Mouse (Mus musculus) heart, embryonic 14.5 days (tissue): ENCODE measurements around the gene Tcf7l1. TPM values are rescaled to one million over a fixed set of nuclear protein-coding genes. Genes with fewer than 3 reads are reported as not detected.

Source experiments
- ATAC-seq: fragments of 200-750 bp; cut with Nextera tagmentation; 2 replicates; pipeline ENCODE4 v1.8.0; 2017; ENCODE audit warnings: low read depth, moderate TSS enrichment; ENCODE audit not compliant: insufficient number of reproducible peaks, insufficient read depth, low FRiP score
- H3K27ac ChIP-seq, 2 experiments: fragments of 200-500 bp in 1 of 2; fragments of 300-500 bp in 1 of 2; sonication (generic) in 1 of 2; replicated peaks in 1 of 2; 2 replicates each; pipeline ENCODE4 v1.5.1; 2012 to 2014; ENCODE audit warnings: low read depth in 2 of 2, low read length in 2 of 2, control low read depth in 1 of 2, mild to moderate bottlenecking in 1 of 2, mixed read lengths in 1 of 2; ENCODE audit not compliant: control insufficient read depth in 1 of 2, insufficient read depth in 1 of 2
- H3K27me3 ChIP-seq: fragments of 300-500 bp; sonication (generic); 2 replicates; pipeline ENCODE4 v1.6.1; 2014; ENCODE audit warnings: mild to moderate bottlenecking, low read length, control low read depth; ENCODE audit not compliant: control insufficient read depth, insufficient read depth
- H3K36me3 ChIP-seq: fragments of 300-500 bp; sonication (generic); 2 replicates; pipeline ENCODE4 v1.6.1; 2014; ENCODE audit warnings: mild to moderate bottlenecking, control low read depth, low read length, mixed read lengths; ENCODE audit not compliant: control insufficient read depth, insufficient read depth
- H3K4me1 ChIP-seq, 2 experiments: fragments of 200-500 bp in 1 of 2; fragments of 300-500 bp in 1 of 2; sonication (generic) in 1 of 2; 2 replicates each; pipeline ENCODE4 v1.6.1; 2012 to 2014; ENCODE audit warnings: low read length in 2 of 2, control low read depth in 1 of 2, mixed read lengths in 1 of 2; ENCODE audit not compliant: control insufficient read depth in 2 of 2, insufficient read depth in 2 of 2
- H3K4me2 ChIP-seq: fragments of 300-500 bp; sonication (generic); 2 replicates; pipeline ENCODE4 v1.6.1; 2014; ENCODE audit warnings: mild to moderate bottlenecking, low read length
- H3K4me3 ChIP-seq, 2 experiments: fragments of 200-500 bp in 1 of 2; fragments of 300-500 bp in 1 of 2; sonication (generic) in 1 of 2; 2 replicates each; pipeline ENCODE4 v1.5.1; 2012 to 2014; ENCODE audit warnings: low read length in 2 of 2, mild to moderate bottlenecking in 2 of 2, control low read depth in 1 of 2, low read depth in 1 of 2, moderate library complexity in 1 of 2; ENCODE audit not compliant: control insufficient read depth in 1 of 2, insufficient read depth in 1 of 2
- H3K9ac ChIP-seq: fragments of 300-500 bp; sonication (generic); 2 replicates; pipeline ENCODE4 v1.6.1; 2014; ENCODE audit warnings: mild to moderate bottlenecking, low read length
- H3K9me3 ChIP-seq: fragments of 300-500 bp; sonication (generic); 2 replicates; pipeline ENCODE4 v1.6.1; 2016; ENCODE audit warnings: low read length, control low read depth; ENCODE audit not compliant: control insufficient read depth
- WGBS: fragments of 180-500 bp; shearing (Covaris S2); extraction: QIAGEN DNeasy Blood & Tissue Kit; methylation state at CpG from one replicate; pipeline ENCODE4 v1.1.7; 2014; 5-methylcytosine and 5-hydroxymethylcytosine counted together
- polyA plus RNA-seq: library from polyadenylated mRNA; unstranded; fragments of >200 nt; fragmentation: Nextera tagmentation; extraction: Ambion mirVana; gene quantifications from 2 replicates; pipeline ENCODE4 v1.2.1, GENCODE M21; 2014

Tcf7l1 gene
- polyA plus RNA-seq, 1 experiment from 2014 or later, result 17.4 TPM

DNA sequence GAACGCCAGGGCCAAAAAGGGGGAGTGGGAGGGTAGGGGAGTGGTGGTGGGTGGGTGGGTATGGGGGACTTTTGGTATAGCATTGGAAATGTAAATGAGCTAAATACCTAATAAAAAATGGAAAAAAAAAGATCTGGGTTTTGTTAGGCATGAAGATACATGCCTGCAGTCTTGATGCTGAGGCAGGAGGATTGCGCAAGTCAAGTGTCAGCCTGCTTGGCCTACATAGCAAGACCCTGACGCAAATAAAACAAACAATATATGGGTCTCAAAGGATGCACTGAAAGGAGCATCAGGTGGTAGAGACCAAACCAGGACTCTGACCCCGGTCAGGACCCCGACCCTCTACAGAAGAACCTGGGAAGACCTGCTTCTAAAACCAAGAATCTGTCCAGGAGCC lies 90.5 kb downstream of the Tcf7l1 start:
- Histone ChIP-seq H3K4me3 (no peak overlapping the region), H3K36me3 (no peaks in the 10 kb centered on the region), H3K27me3 (no peaks in the 10 kb centered on the region), H3K4me1 (peaks cover 16 to 37% of the 10 kb centered on the region in 2 experiments), H3K9ac (no peak overlapping the region), H3K4me2 (no peak overlapping the region), H3K9me3 (no peaks in the 10 kb centered on the region), H3K27ac (no peak overlapping the region)
- ATAC-seq, result no peak
- WGBS, result 92% methylated on average over 5 of the region's 5 CpGs

DNA sequence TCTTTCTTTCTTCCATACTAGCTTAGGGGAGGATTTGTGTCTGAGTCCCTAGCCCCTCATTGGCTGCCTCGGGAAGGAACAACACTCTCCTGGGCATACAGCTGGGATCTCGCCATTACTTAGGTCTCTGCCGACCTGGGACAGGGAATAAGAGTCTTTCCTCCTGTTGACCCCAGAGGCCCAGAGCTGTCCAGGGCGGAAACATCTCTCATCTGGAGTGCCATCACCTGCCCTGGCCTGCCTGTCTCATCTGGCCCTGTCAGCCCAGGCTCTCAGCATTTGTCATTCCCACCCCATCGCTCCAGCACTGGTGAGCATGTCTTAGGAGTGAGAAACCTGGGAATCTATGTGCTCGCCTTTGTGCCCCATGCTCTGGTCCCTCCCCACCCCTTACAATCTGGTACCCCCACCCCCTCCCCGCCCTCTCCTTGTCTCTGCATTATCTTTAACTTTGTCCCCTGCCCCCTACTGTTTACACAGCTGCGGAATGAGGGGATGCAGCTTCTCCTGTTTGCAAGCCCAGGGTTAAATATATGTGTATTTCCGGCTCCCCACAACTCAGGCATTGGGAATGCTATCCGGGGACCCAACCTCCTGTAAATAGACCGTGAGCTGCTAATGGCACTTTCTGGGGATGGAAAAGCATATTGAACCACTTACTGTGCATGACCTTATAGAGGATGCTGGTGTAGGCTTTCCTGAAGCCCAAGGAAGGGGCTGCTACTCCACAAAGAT lies 92.3 kb downstream of the Tcf7l1 start:
- 26% methylated on average over 11 of the region's 11 CpGs for WGBS
- no peak overlapping the region for H3K4me2 ChIP-seq
- no peaks in the 10 kb centered on the region for H3K9me3 ChIP-seq
- no peak overlapping the region for H3K4me3 ChIP-seq
- H3K27me3 ChIP-seq, result no peaks in the 10 kb centered on the region
- no peak overlapping the region for H3K27ac ChIP-seq
- no peaks in the 10 kb centered on the region for H3K36me3 ChIP-seq
- H3K4me1 ChIP-seq, result peaks cover 23 to 53% of the 10 kb centered on the region in 2 experiments
- ATAC-seq, result no peak
- no peak overlapping the region for H3K9ac ChIP-seq

DNA sequence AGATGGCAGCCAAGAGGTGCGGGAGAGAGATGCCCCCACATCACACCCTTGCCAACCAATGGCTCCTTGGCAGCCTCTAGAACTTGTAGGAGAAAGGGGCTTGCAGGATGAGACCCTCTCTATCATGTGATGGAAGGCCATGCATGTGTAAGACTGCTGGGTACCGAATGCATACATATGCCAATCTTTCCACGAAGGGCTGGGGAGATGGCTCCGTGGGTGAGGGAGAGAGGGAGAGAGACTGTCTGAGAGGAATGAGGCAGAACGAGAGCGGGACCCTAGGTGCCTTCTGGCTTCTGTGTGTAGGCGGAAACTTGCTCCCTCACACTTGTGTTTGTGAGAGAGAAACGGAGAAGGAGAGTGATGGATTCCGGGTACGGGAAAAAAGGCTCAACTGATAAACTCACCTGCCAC lies 94.3 kb downstream of the Tcf7l1 start:
- Histone ChIP-seq H3K4me3 (no peak overlapping the region), H3K9me3 (no peaks in the 10 kb centered on the region), H3K27ac (peak overlapping the region in 1 of 2 experiments; percentile 56; a peak in 2 of 4 replicates), H3K36me3 (no peaks in the 10 kb centered on the region), H3K9ac (no peak overlapping the region), H3K27me3 (no peaks in the 10 kb centered on the region), H3K4me2 (peak overlapping the region; percentile 32; the same call in 1 of the 2 replicates), H3K4me1 (peaks cover 32 to 56% of the 10 kb centered on the region in 2 experiments)
- 24% methylated on average over 10 of the region's 10 CpGs for WGBS
- no peak for ATAC-seq

DNA sequence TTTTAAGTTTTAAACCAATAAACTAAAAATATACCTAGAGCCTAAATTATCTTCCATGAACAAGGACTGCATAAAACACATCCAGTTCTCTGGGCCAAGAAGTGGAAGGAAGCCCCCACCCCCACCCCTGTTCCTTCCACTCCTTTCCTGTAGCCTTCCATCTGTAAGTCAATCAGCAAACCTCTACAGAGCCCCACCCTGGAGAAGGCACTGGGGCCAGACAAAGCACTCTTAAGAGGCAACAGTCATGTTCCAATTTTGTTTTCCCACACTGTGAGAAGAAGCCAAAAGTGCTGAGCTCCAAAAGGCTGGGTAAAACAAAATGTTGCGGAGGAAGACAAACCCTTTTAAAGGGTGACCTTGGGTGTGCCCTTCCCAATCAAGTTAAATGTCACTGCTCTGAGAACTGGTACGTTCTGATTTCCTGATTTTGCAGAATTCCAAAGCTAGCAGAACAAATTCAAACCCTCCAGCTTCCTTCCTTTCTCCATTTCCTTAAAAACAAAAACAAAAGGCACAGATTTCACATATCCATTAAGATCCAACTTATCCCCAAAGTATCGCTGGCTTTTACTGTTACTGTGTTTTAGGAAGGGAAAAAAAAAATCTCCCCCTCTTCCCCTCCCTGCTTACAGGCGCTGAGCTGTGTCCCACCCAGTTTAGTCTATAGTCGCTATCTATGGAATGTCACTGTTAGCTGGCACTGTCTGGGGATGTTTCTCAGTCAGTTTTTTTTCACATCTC lies 94.8 kb downstream of the Tcf7l1 start:
- H3K27ac ChIP-seq, result peak overlapping the region; percentile 33 to 56; a peak in 3 of 4 replicates
- H3K9ac ChIP-seq, result 0 out of 2 replicates have a peak overlapping the region, but pooled peaks have one; percentile 21
- H3K27me3 ChIP-seq, result no peaks in the 10 kb centered on the region
- whole genome bisulfite sequencing, result 19% methylated on average over 5 of the region's 5 CpGs
- peaks cover 32 to 56% of the 10 kb centered on the region in 2 experiments for H3K4me1 ChIP-seq
- H3K4me2 ChIP-seq, result peak overlapping the region; percentile 32
- no peaks in the 10 kb centered on the region for H3K9me3 ChIP-seq
- H3K36me3 ChIP-seq, result no peaks in the 10 kb centered on the region
- no peak for ATAC-seq
- no peak overlapping the region for H3K4me3 ChIP-seq

- Histone ChIP-seq H3K36me3 (no peaks in the 10 kb centered on the region), H3K27me3 (no peaks in the 10 kb centered on the region), H3K4me2 (no peak overlapping the region), H3K27ac (no peak overlapping the region), H3K4me3 (no peak overlapping the region), H3K9me3 (no peaks in the 10 kb centered on the region), H3K9ac (no peak overlapping the region), H3K4me1 (peaks cover 32 to 56% of the 10 kb centered on the region in 2 experiments)
- ATAC-seq, result no peak
- 65% methylated on average over 6 of the region's 6 CpGs for WGBS
Observed at GRCm38 (mm10) chr6:72692469-72692868, 96.6 kb downstream of the Tcf7l1 start.

DNA sequence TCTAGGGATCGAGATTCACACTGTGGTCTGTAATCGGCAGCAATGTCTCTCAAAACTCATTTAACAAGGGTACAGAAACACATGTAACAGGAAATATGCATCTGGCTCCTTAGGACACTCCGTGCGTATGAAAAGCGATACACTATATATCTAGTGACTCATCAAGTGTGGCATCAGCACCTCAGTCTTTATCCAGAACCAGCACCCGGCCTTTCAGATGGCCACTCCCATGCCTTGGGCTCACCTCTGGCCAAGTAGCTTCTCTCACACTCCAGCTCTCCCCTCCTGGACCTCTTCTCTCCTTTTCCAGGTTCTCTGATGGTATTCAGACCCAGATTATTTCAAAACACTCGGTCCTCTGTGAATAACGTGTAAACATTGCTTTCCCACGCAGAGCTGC lies 97.5 kb downstream of the Tcf7l1 start:
- Histone ChIP-seq H3K9me3 (no peaks in the 10 kb centered on the region), H3K36me3 (no peaks in the 10 kb centered on the region), H3K27me3 (no peaks in the 10 kb centered on the region), H3K27ac (no peak overlapping the region), H3K4me2 (no peak overlapping the region), H3K4me3 (no peak overlapping the region), H3K4me1 (peaks cover 30 to 49% of the 10 kb centered on the region in 2 experiments), H3K9ac (no peak overlapping the region)
- no peak for ATAC-seq
- 87% methylated on average over 9 of the region's 9 CpGs for WGBS

GRCm38 (mm10) chr6:72690595-72690994 lies 98.5 kb downstream of the Tcf7l1 start:
- WGBS, result 55% methylated on average over 10 of the region's 10 CpGs
- H3K9me3 ChIP-seq, result no peaks in the 10 kb centered on the region
- ATAC-seq, result no peak
- H3K9ac ChIP-seq, result no peak overlapping the region
- no peak overlapping the region for H3K27ac ChIP-seq
- no peaks in the 10 kb centered on the region for H3K36me3 ChIP-seq
- no peaks in the 10 kb centered on the region for H3K27me3 ChIP-seq
- H3K4me2 ChIP-seq, result no peak overlapping the region
- H3K4me1 ChIP-seq, result peaks cover 29 to 45% of the 10 kb centered on the region in 2 experiments
- no peak overlapping the region for H3K4me3 ChIP-seq
